Mouse (Mus musculus) liver, embryonic 14.5 days (tissue): ENCODE measurements at regions not wholly inside any gene's neighbourhood (a gene's known extent, or its start where the extent isn't known, plus 50 kb on each side); places are given as distances from the start of the nearest gene placed in this dataset.

Source experiments
- ATAC-seq: fragments of 200-750 bp; cut with Nextera tagmentation; 2 replicates; pipeline ENCODE4 v1.8.0; 2017; ENCODE audit warnings: moderate number of reproducible peaks, mild to moderate bottlenecking, moderate library complexity; ENCODE audit not compliant: insufficient read depth
- DNase-seq, 3 experiments: peaks; one replicate each; pipeline ENCODE4 v3.0.0-alpha.2; 2012 to 2013; ENCODE audit warnings: low read depth in 3 of 3, low spot score in 3 of 3
- H3K27ac ChIP-seq: fragments of 300-500 bp; sonication (generic); 2 replicates; pipeline ENCODE4 v1.5.1; 2014; ENCODE audit warnings: moderate library complexity, mild to moderate bottlenecking, control low read depth, inconsistent platforms
- H3K27me3 ChIP-seq: fragments of 300-500 bp; sonication (generic); 2 replicates; pipeline ENCODE4 v1.6.1; 2014; ENCODE audit warnings: mild to moderate bottlenecking, low read length, moderate library complexity; ENCODE audit not compliant: control insufficient read depth, insufficient read depth
- H3K36me3 ChIP-seq: fragments of 300-500 bp; sonication (generic); replicated peaks from 2 replicates; pipeline ENCODE4 v1.6.1; 2014; ENCODE audit warnings: low read depth; ENCODE audit not compliant: control insufficient read depth, insufficient read depth
- H3K4me1 ChIP-seq, 2 experiments: fragments of 200-500 bp in 1 of 2; fragments of 300-500 bp in 1 of 2; sonication (generic) in 1 of 2; replicated peaks; 2 replicates each; pipeline ENCODE4 v1.6.1; 2012 to 2014; ENCODE audit warnings: antibody characterized with exemption in 1 of 2, inconsistent platforms in 1 of 2, low read length in 1 of 2; ENCODE audit not compliant: control insufficient read depth in 2 of 2, insufficient read depth in 2 of 2
- H3K4me2 ChIP-seq: fragments of 300-500 bp; sonication (generic); 2 replicates; pipeline ENCODE4 v1.6.1; 2014; ENCODE audit warnings: low read depth, mild to moderate bottlenecking, control low read depth, moderate library complexity
- H3K4me3 ChIP-seq, 2 experiments: fragments of 200-500 bp in 1 of 2; fragments of 300-500 bp in 1 of 2; sonication (generic) in 1 of 2; 2 replicates each; pipeline ENCODE4 v1.5.1; 2012 to 2014; ENCODE audit warnings: low read depth in 2 of 2, low read length in 2 of 2, mild to moderate bottlenecking in 2 of 2, control low read depth in 1 of 2, inconsistent platforms in 1 of 2, moderate library complexity in 1 of 2; ENCODE audit not compliant: insufficient read depth in 1 of 2
- H3K9ac ChIP-seq: fragments of 300-500 bp; sonication (generic); replicated peaks from 2 replicates; pipeline ENCODE4 v1.6.1; 2014; ENCODE audit warnings: mild to moderate bottlenecking, control low read depth, moderate library complexity
- H3K9me3 ChIP-seq: fragments of 300-500 bp; sonication (generic); 2 replicates; pipeline ENCODE4 v1.6.1; 2016; ENCODE audit warnings: low read length, mixed read lengths; ENCODE audit not compliant: control insufficient read depth
- CTCF ChIP-seq: IDR thresholded peaks from 2 replicates; pipeline ENCODE4 v1.5.1; 2016; ENCODE audit warnings: antibody characterized with exemption, low read depth, control low read depth
- EP300 ChIP-seq: IDR thresholded peaks from 2 replicates; pipeline ENCODE4 v1.6.1; 2016; ENCODE audit warnings: antibody characterized with exemption, low read depth
- WGBS: fragments of 180-500 bp; shearing (Covaris S2); extraction: QIAGEN DNeasy Blood & Tissue Kit; methylation state at CpG from one replicate; pipeline ENCODE4 v1.1.7; 2014; ENCODE audit not compliant: insufficient replicate concordance; 5-methylcytosine and 5-hydroxymethylcytosine counted together

GRCm38 (mm10) chr3:131943436-131943835 is 141.7 kb upstream of the Dkk2 start:
- Histone ChIP-seq H3K27ac (no peak overlapping the region), H3K4me2 (no peak overlapping the region), H3K4me3 (no peak overlapping the region), H3K27me3 (no peaks in the 10 kb centered on the region), H3K36me3 (no peaks in the 10 kb centered on the region), H3K4me1 (no peaks in the 10 kb centered on the region), H3K9me3 (no peaks in the 10 kb centered on the region), H3K9ac (no peak overlapping the region)
- 65% methylated on average over 7 of the region's 7 CpGs for WGBS
- DNase-seq: no peak
- TF ChIP-seq CTCF (no peak), EP300 (no peak)
- ATAC-seq: no peak

GRCm38 (mm10) chr3:131955771-131956170 is 129.3 kb upstream of the Dkk2 start:
- WGBS: 81% methylated on average over 11 of the region's 11 CpGs
- H3K27me3 ChIP-seq: no peaks in the 10 kb centered on the region
- no peaks in the 10 kb centered on the region for H3K4me1 ChIP-seq
- no peak overlapping the region for H3K9ac ChIP-seq
- H3K4me2 ChIP-seq: no peak overlapping the region
- no peak for ATAC-seq
- H3K36me3 ChIP-seq: no peaks in the 10 kb centered on the region
- no peak overlapping the region for H3K4me3 ChIP-seq
- no peaks in the 10 kb centered on the region for H3K9me3 ChIP-seq
- TF ChIP-seq CTCF: no peak
- no peak for TF ChIP-seq EP300
- no peak overlapping the region for H3K27ac ChIP-seq
- DNase-seq: no peak

- DNase-seq: no peak
- no peak for ATAC-seq
- WGBS: 69% methylated on average over 1 of the region's 1 CpGs
Observed at GRCm38 (mm10) chr3:131960636-131961035, 124.5 kb upstream of the Dkk2 start.

GRCm38 (mm10) chr3:131961571-131961970 is 123.5 kb upstream of the Dkk2 start:
- TF ChIP-seq CTCF (no peak), EP300 (no peak)
- H3K4me2 ChIP-seq: no peak overlapping the region
- no peak overlapping the region for H3K4me3 ChIP-seq
- no peak overlapping the region for H3K27ac ChIP-seq
- DNase-seq (no peak), ATAC-seq (no peak)
- H3K4me1 ChIP-seq: no peaks in the 10 kb centered on the region
- no peaks in the 10 kb centered on the region for H3K9me3 ChIP-seq
- no peaks in the 10 kb centered on the region for H3K36me3 ChIP-seq
- no peaks in the 10 kb centered on the region for H3K27me3 ChIP-seq
- no peak overlapping the region for H3K9ac ChIP-seq

More at GRCm38 (mm10) chr3:131960636-131961035, 124.5 kb upstream of the Dkk2 start:
- no peak overlapping the region for H3K4me2 ChIP-seq
- H3K36me3 ChIP-seq: no peaks in the 10 kb centered on the region
- no peaks in the 10 kb centered on the region for H3K9me3 ChIP-seq
- no peak for TF ChIP-seq CTCF
- TF ChIP-seq EP300: no peak
- no peak overlapping the region for H3K27ac ChIP-seq
- no peak overlapping the region for H3K9ac ChIP-seq
- no peaks in the 10 kb centered on the region for H3K27me3 ChIP-seq
- H3K4me1 ChIP-seq: no peaks in the 10 kb centered on the region
- no peak overlapping the region for H3K4me3 ChIP-seq

GRCm38 (mm10) chr3:131962870-131963269 is 122.2 kb upstream of the Dkk2 start:
- Histone ChIP-seq H3K27me3 (no peaks in the 10 kb centered on the region), H3K9me3 (no peaks in the 10 kb centered on the region), H3K9ac (no peak overlapping the region), H3K4me2 (no peak overlapping the region), H3K4me1 (no peaks in the 10 kb centered on the region), H3K36me3 (no peaks in the 10 kb centered on the region), H3K27ac (no peak overlapping the region), H3K4me3 (no peak overlapping the region)
- ATAC-seq (no peak), DNase-seq (no peak)
- 60% methylated on average over 2 of the region's 2 CpGs for WGBS
- TF ChIP-seq CTCF: no peak
- no peak for TF ChIP-seq EP300
